Mouse (Mus musculus): ENCODE data around the gene Gm4894.

- TF ChIP-seq GATA1 (IDR thresholded peaks at IDR 0.05; ENCODE audit: borderline replicate concordance, low read length) (no peak), FLI1 (IDR thresholded peaks at IDR 0.05; ENCODE audit: low read length) (no peak)
These were observed 35.6 kb upstream of the Gm4894 start for GRCm38 (mm10) chr9:49214734-49215133.

Data from megakaryocyte, embryonic 14.5 days (primary cell).